Mouse (Mus musculus) hindbrain, postnatal 0 days (tissue): ENCODE results near the gene Gm26620. TPM values are rescaled to one million over a fixed set of nuclear protein-coding genes. Genes with fewer than 3 reads are reported as not detected.
A peak's percentile ranks its signal among the peaks of the same experiment; 100 is the strongest.

ENCODE experiments used
- ATAC-seq: fragments of 200-750 bp; cut with Nextera tagmentation; 2 replicates; pipeline ENCODE4 v1.8.0; 2017; ENCODE audit warnings: mild to moderate bottlenecking, moderate TSS enrichment, moderate library complexity
- DNase-seq: peaks from one replicate; pipeline ENCODE4 v3.0.0-alpha.2; 2015; ENCODE audit warnings: low spot score
- H3K27ac ChIP-seq: fragments of 300-500 bp; sonication (generic); 2 replicates; pipeline ENCODE4 v1.5.1; 2014; ENCODE audit warnings: mild to moderate bottlenecking
- H3K27me3 ChIP-seq: fragments of 300-500 bp; sonication (generic); 2 replicates; pipeline ENCODE4 v1.6.1; 2014; ENCODE audit warnings: low read length, mixed read lengths; ENCODE audit not compliant: insufficient read depth
- H3K36me3 ChIP-seq: fragments of 300-500 bp; sonication (generic); 2 replicates; pipeline ENCODE4 v1.6.1; 2014; ENCODE audit warnings: low read length, mixed read lengths; ENCODE audit not compliant: insufficient read depth
- H3K4me1 ChIP-seq: fragments of 300-500 bp; sonication (generic); 2 replicates; pipeline ENCODE4 v1.6.1; 2014; ENCODE audit warnings: antibody characterized with exemption, low read length, mixed read lengths; ENCODE audit not compliant: insufficient read depth
- H3K4me2 ChIP-seq: fragments of 300-500 bp; sonication (generic); 2 replicates; pipeline ENCODE4 v1.6.1; 2014; ENCODE audit warnings: low read depth, mild to moderate bottlenecking, low read length, moderate library complexity, mixed read lengths
- H3K4me3 ChIP-seq: fragments of 300-500 bp; sonication (generic); 2 replicates; pipeline ENCODE4 v1.5.1; 2014; ENCODE audit warnings: low read length
- H3K9ac ChIP-seq: fragments of 300-500 bp; sonication (generic); replicated peaks from 2 replicates; pipeline ENCODE4 v1.6.1; 2014; ENCODE audit warnings: mild to moderate bottlenecking, low read length, moderate library complexity, mixed read lengths
- H3K9me3 ChIP-seq: fragments of 300-500 bp; sonication (generic); 2 replicates; pipeline ENCODE4 v1.6.1; 2016; ENCODE audit warnings: low read length, mixed read lengths
- CTCF ChIP-seq: IDR thresholded peaks from 2 replicates; pipeline ENCODE4 v1.5.1; 2016; ENCODE audit warnings: antibody characterized with exemption, control low read depth, low read depth
- WGBS: fragments of 180-500 bp; shearing (Covaris S2); extraction: QIAGEN DNeasy Blood & Tissue Kit; methylation state at CpG from one replicate; pipeline ENCODE4 v1.1.7; 2014; 5-methylcytosine and 5-hydroxymethylcytosine counted together
- polyA plus RNA-seq: library from polyadenylated mRNA; unstranded; fragments of >200 nt; fragmentation: Nextera tagmentation; extraction: Ambion mirVana; gene quantifications from 2 replicates; pipeline ENCODE4 v1.2.1, GENCODE M21; 2015
- total RNA-seq: library from RNA; depleted of rRNA; stranded (reverse); fragments of >200 nt; gene quantifications from 2 replicates; pipeline ENCODE4 v1.2.3, GENCODE M21; 2014

Gm26620 gene
- total and polyA plus RNA-seq, 2 experiments from 2014 or later = 0.52 to 1.5 TPM

DNA sequence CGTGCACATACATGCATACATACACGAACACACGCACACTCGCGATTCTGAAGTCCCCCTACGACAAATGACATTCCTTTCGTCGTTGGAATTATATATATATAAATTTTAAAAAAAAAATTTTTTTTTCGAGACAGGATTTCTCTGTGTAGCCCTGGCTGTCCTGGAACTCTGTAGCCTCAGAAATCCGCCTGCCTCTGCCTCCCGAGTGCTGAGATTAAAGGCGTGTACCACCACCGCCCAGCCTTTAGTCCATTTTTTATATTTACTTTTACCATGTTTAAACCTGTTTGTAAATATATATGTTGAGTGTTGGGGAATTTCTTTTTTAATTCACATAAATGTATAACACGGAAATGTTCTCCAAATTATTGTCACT is 16.0 kb upstream of the Gm26620 start:
- Histone ChIP-seq H3K27me3 (no peaks in the 10 kb centered on the region), H3K9ac (peak overlapping the region; percentile 58), H3K27ac (peak overlapping the region; percentile 54; the same call in 1 of the 2 replicates), H3K4me2 (peak overlapping the region; percentile 84), H3K4me1 (peaks cover 4% of the 10 kb centered on the region), H3K36me3 (no peaks in the 10 kb centered on the region; the same call in 1 of the 2 replicates), H3K4me3 (peak overlapping the region; percentile 86), H3K9me3 (no peaks in the 10 kb centered on the region)
- ATAC-seq (no peak; the same call in 1 of the 2 replicates), DNase-seq (no peak)
- WGBS = 17% methylated on average over 14 of the region's 14 CpGs
- TF ChIP-seq CTCF = no peak

GRCm38 (mm10) chr1:170871402-170871801 is 13.5 kb upstream of the Gm26620 start:
- Histone ChIP-seq H3K4me3 (no peak overlapping the region), H3K36me3 (no peaks in the 10 kb centered on the region; the same call in none of the 2 replicates), H3K4me1 (peaks cover 4% of the 10 kb centered on the region), H3K27me3 (no peaks in the 10 kb centered on the region), H3K4me2 (no peak overlapping the region), H3K9ac (no peak overlapping the region), H3K9me3 (no peaks in the 10 kb centered on the region), H3K27ac (no peak overlapping the region)
- WGBS = 89% methylated on average over 6 of the region's 6 CpGs
- DNase-seq (no peak), ATAC-seq (no peak)
- TF ChIP-seq CTCF = no peak

- Histone ChIP-seq H3K36me3 (no peaks in the 10 kb centered on the region; the same call in none of the 2 replicates), H3K9ac (no peak overlapping the region), H3K4me2 (no peak overlapping the region), H3K4me3 (no peak overlapping the region), H3K27me3 (no peaks in the 10 kb centered on the region), H3K27ac (no peak overlapping the region), H3K9me3 (no peaks in the 10 kb centered on the region), H3K4me1 (no peaks in the 10 kb centered on the region)
- no peak for TF ChIP-seq CTCF
- 93% methylated on average over 2 of the region's 2 CpGs for WGBS
- DNase-seq (no peak), ATAC-seq (no peak)
Observed at GRCm38 (mm10) chr1:170871961-170872360, 12.9 kb upstream of the Gm26620 start.

GRCm38 (mm10) chr1:170875676-170876075 is 9.2 kb upstream of the Gm26620 start:
- no peak for TF ChIP-seq CTCF
- H3K36me3 ChIP-seq = peaks cover 10% of the 10 kb centered on the region
- 82% methylated on average over 3 of the region's 3 CpGs for WGBS
- no peak overlapping the region for H3K4me2 ChIP-seq
- H3K4me3 ChIP-seq = no peak overlapping the region
- no peaks in the 10 kb centered on the region for H3K9me3 ChIP-seq
- no peak for DNase-seq
- no peak for ATAC-seq
- no peak overlapping the region for H3K9ac ChIP-seq
- H3K27ac ChIP-seq = no peak overlapping the region
- no peaks in the 10 kb centered on the region for H3K4me1 ChIP-seq
- no peaks in the 10 kb centered on the region for H3K27me3 ChIP-seq

- DNase-seq = no peak
- H3K9me3 ChIP-seq = no peaks in the 10 kb centered on the region
- 95% methylated on average over 5 of the region's 5 CpGs for WGBS
- H3K4me1 ChIP-seq = no peaks in the 10 kb centered on the region
- no peak overlapping the region for H3K9ac ChIP-seq
- H3K27me3 ChIP-seq = no peaks in the 10 kb centered on the region
- no peak overlapping the region for H3K4me2 ChIP-seq
- no peak for ATAC-seq
- no peak overlapping the region for H3K27ac ChIP-seq
- TF ChIP-seq CTCF = no peak
- H3K36me3 ChIP-seq = peaks cover 14% of the 10 kb centered on the region
- H3K4me3 ChIP-seq = no peak overlapping the region
Observed at GRCm38 (mm10) chr1:170876906-170877305, 8.0 kb upstream of the Gm26620 start.

GRCm38 (mm10) chr1:170882915-170883485 is 1.9 kb upstream of the Gm26620 start:
- H3K4me3 ChIP-seq = no peak overlapping the region
- H3K27ac ChIP-seq = no peak overlapping the region
- no peak overlapping the region for H3K4me2 ChIP-seq
- peaks cover 3% of the 10 kb centered on the region for H3K4me1 ChIP-seq
- ATAC-seq (no peak), DNase-seq (no peak)
- peaks cover 14% of the 10 kb centered on the region; the same call in 1 of the 2 replicates for H3K36me3 ChIP-seq
- 89% methylated on average over 5 of the region's 5 CpGs for WGBS
- H3K27me3 ChIP-seq = no peaks in the 10 kb centered on the region
- no peak overlapping the region for H3K9ac ChIP-seq
- TF ChIP-seq CTCF = no peak
- no peaks in the 10 kb centered on the region for H3K9me3 ChIP-seq

- Histone ChIP-seq H3K9me3 (no peaks in the 10 kb centered on the region), H3K4me2 (peak overlapping the region; percentile 81), H3K27me3 (no peaks in the 10 kb centered on the region), H3K4me3 (peak overlapping the region; percentile 78), H3K27ac (no peak overlapping the region; the same call in 1 of the 2 replicates), H3K9ac (peak overlapping the region; percentile 75), H3K4me1 (peaks cover 3% of the 10 kb centered on the region), H3K36me3 (peaks cover 10% of the 10 kb centered on the region; the same call in 1 of the 2 replicates)
- ATAC-seq = 0 out of 2 replicates have a peak, but pooled peaks have one; percentile 11
- no peak for TF ChIP-seq CTCF
- DNase-seq = no peak
- WGBS = 27% methylated on average over 8 of the region's 8 CpGs
Observed at GRCm38 (mm10) chr1:170884390-170884789, 475 bp upstream of the Gm26620 start.
